ENCODE assay signal across 12 mouse cellular contexts in genomic region chr7:19784764-19785535, GRCm38 (mm10). TPM values are rescaled to one million over a fixed set of nuclear protein-coding genes. Genes with fewer than 3 reads are reported as not detected.
A peak's percentile ranks its signal among the peaks of the same experiment; 100 is the strongest.
DNase-seq lines count a peak whose midpoint lies in the region; ATAC-seq and TF ChIP-seq lines count a peak whose summit lies in the region.
"Had no signal": no experiment of that assay in that cellular context is flagged by ENCODE, and none has a peak within 500 bp of the region (broad histone marks: within the 10 kb centered on the region; RNA-seq: fewer than 3 reads in every experiment).

No protein-coding gene starts in this region.

- no peak overlapping the region for H3K27ac ChIP-seq in left cerebral cortex, adult 2 months
- no peak overlapping the region for H3K27ac ChIP-seq in bone marrow, adult 2 months (ENCODE audit: control insufficient read depth, insufficient read depth, low read depth, low read length, poor library complexity)
- H3K27ac ChIP-seq in intestine, embryonic 14.5 days (ENCODE audit: low read depth): no peak overlapping the region

- no peaks in the 10 kb centered on the region for H3K36me3 ChIP-seq in intestine, embryonic 14.5 days (ENCODE audit: control insufficient read depth, insufficient read depth, low read length)

- H3K4me2 ChIP-seq in intestine, embryonic 14.5 days (ENCODE audit: low read length): no peak overlapping the region

- no peaks in the 10 kb centered on the region for H3K4me1 ChIP-seq in bone marrow, adult 2 months (ENCODE audit: control insufficient read depth, insufficient read depth, low read length)
- no peaks in the 10 kb centered on the region for H3K4me1 ChIP-seq in intestine, embryonic 14.5 days (replicated peaks; ENCODE audit: control insufficient read depth, insufficient read depth, low read length)

- TF ChIP-seq CTCF in left cerebral cortex, adult 2 months (IDR thresholded peaks at IDR 0.05): peak; percentile 41
- TF ChIP-seq CTCF in bone marrow, adult 2 months (IDR thresholded peaks at IDR 0.05; ENCODE audit: control insufficient read depth, insufficient read depth, low read length): peak; percentile 50

- no peak for TF ChIP-seq POLR2A in bone marrow, adult 2 months (IDR thresholded peaks at IDR 0.05; ENCODE audit: borderline replicate concordance, control insufficient read depth, low read depth, low read length)

- H3K27me3 ChIP-seq in intestine, embryonic 14.5 days (replicated peaks; ENCODE audit: control insufficient read depth, insufficient read depth, low read length): no peaks in the 10 kb centered on the region

- intact Hi-C loops in left cerebral cortex, adult 2 months (cut with DNase I): no loop called here
- intact Hi-C loops in left cerebral cortex, postnatal 14 days (cut with DNase I): no loop called here

- no peak for DNase-seq in left cerebral cortex, adult 2 months (ENCODE audit: extremely low spot score in 1 of 2, low spot score in 2 of 2)
- no peak for DNase-seq in left cerebral cortex, postnatal 14 days (ENCODE audit: low spot score in 2 of 2)
- no peak for DNase-seq in intestine, embryonic 14.5 days (ENCODE audit: low spot score)
- DNase-seq in retina, embryonic 14.5 days (ENCODE audit: low spot score): peak; percentile 48
- no peak for DNase-seq in cerebellum, postnatal 36 days
- DNase-seq in left cerebral cortex, adult 11 months (ENCODE audit: low spot score): no peak
- no peak for DNase-seq in gastrocnemius, postnatal 25 days
- DNase-seq: kidney, adult 11 months; lung, postnatal 14 days had no signal

- H3K9ac ChIP-seq in intestine, embryonic 14.5 days (ENCODE audit: low read length): 0 out of 2 replicates have a peak overlapping the region, but pooled peaks have one; percentile 16

- H3K9me3 ChIP-seq in intestine, embryonic 14.5 days (ENCODE audit: control insufficient read depth, low read length): 0 out of 2 replicates have a peak, but pooled peaks cover 4% of the 10 kb centered on the region

- 54% methylated on average over 11 of the region's 11 CpGs for WGBS in bone marrow, adult 2 months
- 25% methylated on average over 11 of the region's 11 CpGs for WGBS in intestine, embryonic 14.5 days

- ATAC-seq in intestine, embryonic 14.5 days (replicated peaks; ENCODE audit: low FRiP score, low TSS enrichment, low read depth): no peak

- H3K4me3 ChIP-seq in left cerebral cortex, adult 2 months: no peak overlapping the region
- H3K4me3 ChIP-seq in bone marrow, adult 2 months (replicated peaks; ENCODE audit: control insufficient read depth, low read depth, low read length): no peak overlapping the region
- no peak overlapping the region for H3K4me3 ChIP-seq in intestine, embryonic 14.5 days (ENCODE audit: low read depth, low read length)

RNA-seq across cellular contexts. Expression of gene Cblc, which starts 11.7 kb away (rescaled TPM):
- not detected for total RNA-seq in left cerebral cortex, adult 2 months (2021)
- total RNA-seq in left cerebral cortex, postnatal 14 days (2021): not detected
- not detected in 2 replicates for polyA plus RNA-seq in bone marrow, adult 2 months (2011; ENCODE audit: insufficient read depth, insufficient read length, low replicate concordance, missing spikeins)
- polyA plus RNA-seq in intestine, embryonic 14.5 days (2014; fragmentation: Nextera tagmentation; extraction: Ambion mirVana): 13.5 and 14.0 TPM in 2 replicates
- total RNA-seq in gastrocnemius, postnatal 25 days (2021): not detected
- total RNA-seq: common myeloid progenitor, adult 5-6 weeks; gastrocnemius, adult 8-10 months had no signal

RNA-seq across cellular contexts. Expression of gene Bcam, which starts 14.1 kb away (rescaled TPM):
- 10 to 100 TPM; 12.2 to 15.1 TPM for total RNA-seq in left cerebral cortex, adult 2 months (2021)
- 10 to 100 TPM; 10.7 to 11.0 TPM for total RNA-seq in left cerebral cortex, postnatal 14 days (2021)
- 0.79 and 4.5 TPM in 2 replicates for polyA plus RNA-seq in bone marrow, adult 2 months (2011; ENCODE audit: insufficient read depth, insufficient read length, low replicate concordance, missing spikeins)
- 89.6 and 93.4 TPM in 2 replicates for polyA plus RNA-seq in intestine, embryonic 14.5 days (2014; fragmentation: Nextera tagmentation; extraction: Ambion mirVana)
- total RNA-seq in gastrocnemius, postnatal 25 days (2021): 10 to 100 TPM; 25.3 to 33.9 TPM

RNA-seq across cellular contexts. Expression of gene Nectin2, which starts 34.7 kb away (rescaled TPM):
- total RNA-seq in left cerebral cortex, adult 2 months (2021): 1 to 10 TPM; 7.9 to 8.2 TPM
- 10 to 100 TPM; 11.6 to 15.2 TPM for total RNA-seq in left cerebral cortex, postnatal 14 days (2021)
- 1.9 and 4.7 TPM in 2 replicates for polyA plus RNA-seq in bone marrow, adult 2 months (2011; ENCODE audit: insufficient read depth, insufficient read length, low replicate concordance, missing spikeins)
- 136 TPM in 2 replicates for polyA plus RNA-seq in intestine, embryonic 14.5 days (2014; fragmentation: Nextera tagmentation; extraction: Ambion mirVana)
- 1 to 10 TPM; 2.1 to 3.9 TPM for total RNA-seq in gastrocnemius, postnatal 25 days (2021)

RNA-seq across cellular contexts. Expression of gene Bcl3, which starts 37.6 kb away (rescaled TPM):
- total RNA-seq in left cerebral cortex, adult 2 months (2021): under 1 TPM; 0.56 to 0.77 TPM
- total RNA-seq in left cerebral cortex, postnatal 14 days (2021): 1 to 10 TPM in 1 of 2 experiments, not detected in 1; 1.2 TPM
- polyA plus RNA-seq in bone marrow, adult 2 months (2011; ENCODE audit: insufficient read depth, insufficient read length, low replicate concordance, missing spikeins): 6.4 and 13.0 TPM in 2 replicates
- 9.5 and 13.5 TPM in 2 replicates for polyA plus RNA-seq in intestine, embryonic 14.5 days (2014; fragmentation: Nextera tagmentation; extraction: Ambion mirVana)
- total RNA-seq in gastrocnemius, postnatal 25 days (2021): 1 to 10 TPM; 1.2 TPM
